Mouse (Mus musculus): ENCODE results near the gene Ppp1r13b.

- TF ChIP-seq POLR2A (IDR thresholded peaks at IDR 0.05; ENCODE audit: low read depth, low read length) (no peak), CTCF (IDR thresholded peaks at IDR 0.05; ENCODE audit: extremely low read depth, insufficient read depth, insufficient read length, insufficient replicate concordance) (no peak)
Measured at GRCm38 (mm10) chr12:111829954-111830353, 78.0 kb downstream of the Ppp1r13b start.
